Mouse (Mus musculus): ENCODE data around the gene Rmdn2.

GRCm38 (mm10) chr17:79616621-79617020 is 5.0 kb downstream of the Rmdn2 start:
- TF ChIP-seq CTCF (conservative IDR thresholded peaks at IDR 0.05; ENCODE audit: insufficient read depth, insufficient read length, low read depth, low read length) (no peak), POLR2A (IDR thresholded peaks at IDR 0.05; ENCODE audit: low read depth, low read length) (no peak)
